Mouse (Mus musculus): ENCODE measurements around the gene Atp8b2. TPM values are rescaled to one million over a fixed set of nuclear protein-coding genes. Genes with fewer than 3 reads are reported as not detected.

Gene Atp8b2
- polyA plus RNA-seq, 1 experiment from 2014 or later = 14.8 TPM

Small RNA genes within 50 kb of the gene (microRNA-seq; reads per million reads assigned to microRNA genes)
- not detected for gene Mir7669

Other genes starting within 250 kb of the Atp8b2 start
- gene Adar, start 248.5 kb downstream of the Atp8b2 start, polyA plus RNA-seq (2014; fragmentation: Nextera tagmentation; extraction: Ambion mirVana) = 32.0 and 32.7 TPM in 2 replicates
- gene Chrnb2, start 198.9 kb downstream of the Atp8b2 start, polyA plus RNA-seq (2014; fragmentation: Nextera tagmentation; extraction: Ambion mirVana) = 24.5 and 29.9 TPM in 2 replicates
- 19.6 and 22.2 TPM in 2 replicates for gene Ube2q1, start 189.9 kb downstream of the Atp8b2 start, polyA plus RNA-seq (2014; fragmentation: Nextera tagmentation; extraction: Ambion mirVana)
- 0.91 and 2.4 TPM in 2 replicates for gene She, start 132.1 kb downstream of the Atp8b2 start, polyA plus RNA-seq (2014; fragmentation: Nextera tagmentation; extraction: Ambion mirVana)
- 0.36 and 0.50 TPM in 2 replicates for gene Il6ra, start 50.3 kb downstream of the Atp8b2 start, polyA plus RNA-seq (2014; fragmentation: Nextera tagmentation; extraction: Ambion mirVana)
- 97.2 and 110 TPM in 2 replicates for gene Hax1, start 35.3 kb upstream of the Atp8b2 start, polyA plus RNA-seq (2014; fragmentation: Nextera tagmentation; extraction: Ambion mirVana)
- 219 and 232 TPM in 2 replicates for gene 4933434E20Rik, start 88.1 kb upstream of the Atp8b2 start, polyA plus RNA-seq (2014; fragmentation: Nextera tagmentation; extraction: Ambion mirVana)
- 163 and 171 TPM in 2 replicates for gene Ubap2l, start 89.1 kb upstream of the Atp8b2 start, polyA plus RNA-seq (2014; fragmentation: Nextera tagmentation; extraction: Ambion mirVana)
- 281 and 342 TPM in 2 replicates for gene Tpm3, start 109.1 kb upstream of the Atp8b2 start, polyA plus RNA-seq (2014; fragmentation: Nextera tagmentation; extraction: Ambion mirVana)
- gene Nup210l, start 140.6 kb upstream of the Atp8b2 start, polyA plus RNA-seq (2014; fragmentation: Nextera tagmentation; extraction: Ambion mirVana) = 0.35 and 0.52 TPM in 2 replicates